Mouse (Mus musculus) embryonic facial prominence, embryonic 14.5 days (tissue): ENCODE measurements around the gene Pitpnc1. TPM values are rescaled to one million over a fixed set of nuclear protein-coding genes. Genes with fewer than 3 reads are reported as not detected.

ENCODE experiments used
- ATAC-seq: fragments of 200-750 bp; cut with Nextera tagmentation; 2 replicates; pipeline ENCODE4 v1.8.0; 2017; ENCODE audit warnings: low read depth, moderate number of reproducible peaks, moderate TSS enrichment
- DNase-seq: peaks from one replicate; pipeline ENCODE4 v3.0.0-alpha.2; 2015; ENCODE audit warnings: low spot score
- H3K27ac ChIP-seq: fragments of 300-500 bp; sonication (generic); replicated peaks from 2 replicates; pipeline ENCODE4 v1.5.1; 2014; ENCODE audit warnings: low read depth, mild to moderate bottlenecking, low read length, moderate library complexity
- H3K27me3 ChIP-seq: fragments of 300-500 bp; sonication (generic); replicated peaks from 2 replicates; pipeline ENCODE4 v1.6.1; 2014; ENCODE audit warnings: low read length; ENCODE audit not compliant: control insufficient read depth, insufficient read depth
- H3K36me3 ChIP-seq: fragments of 300-500 bp; sonication (generic); 2 replicates; pipeline ENCODE4 v1.6.1; 2014; ENCODE audit warnings: low read length, mixed read lengths; ENCODE audit not compliant: control insufficient read depth, insufficient read depth
- H3K4me1 ChIP-seq: fragments of 300-500 bp; sonication (generic); 2 replicates; pipeline ENCODE4 v1.6.1; 2014; ENCODE audit warnings: antibody characterized with exemption, low read length; ENCODE audit not compliant: control insufficient read depth, insufficient read depth
- H3K4me2 ChIP-seq: fragments of 300-500 bp; sonication (generic); 2 replicates; pipeline ENCODE4 v1.6.1; 2014; ENCODE audit warnings: low read depth, mild to moderate bottlenecking, low read length, moderate library complexity, mixed read lengths
- H3K4me3 ChIP-seq: fragments of 300-500 bp; sonication (generic); 2 replicates; pipeline ENCODE4 v1.5.1; 2014; ENCODE audit warnings: low read depth, mild to moderate bottlenecking, low read length
- H3K9ac ChIP-seq: fragments of 300-500 bp; sonication (generic); 2 replicates; pipeline ENCODE4 v1.6.1; 2014; ENCODE audit warnings: low read depth, mild to moderate bottlenecking, low read length, moderate library complexity, mixed read lengths
- H3K9me3 ChIP-seq: fragments of 300-500 bp; sonication (generic); 2 replicates; pipeline ENCODE4 v1.6.1; 2016; ENCODE audit warnings: low read length; ENCODE audit not compliant: control insufficient read depth
- WGBS: fragments of 180-500 bp; shearing (Covaris S2); extraction: QIAGEN DNeasy Blood & Tissue Kit; methylation state at CpG from one replicate; pipeline ENCODE4 v1.1.7; 2014; 5-methylcytosine and 5-hydroxymethylcytosine counted together
- polyA plus RNA-seq: library from polyadenylated mRNA; unstranded; fragments of >200 nt; fragmentation: Nextera tagmentation; extraction: Ambion mirVana; gene quantifications from 2 replicates; pipeline ENCODE4 v1.2.1, GENCODE M21; 2014

Pitpnc1 gene
- polyA plus RNA-seq, 1 experiment from 2014 or later, result 20.6 TPM

DNA sequence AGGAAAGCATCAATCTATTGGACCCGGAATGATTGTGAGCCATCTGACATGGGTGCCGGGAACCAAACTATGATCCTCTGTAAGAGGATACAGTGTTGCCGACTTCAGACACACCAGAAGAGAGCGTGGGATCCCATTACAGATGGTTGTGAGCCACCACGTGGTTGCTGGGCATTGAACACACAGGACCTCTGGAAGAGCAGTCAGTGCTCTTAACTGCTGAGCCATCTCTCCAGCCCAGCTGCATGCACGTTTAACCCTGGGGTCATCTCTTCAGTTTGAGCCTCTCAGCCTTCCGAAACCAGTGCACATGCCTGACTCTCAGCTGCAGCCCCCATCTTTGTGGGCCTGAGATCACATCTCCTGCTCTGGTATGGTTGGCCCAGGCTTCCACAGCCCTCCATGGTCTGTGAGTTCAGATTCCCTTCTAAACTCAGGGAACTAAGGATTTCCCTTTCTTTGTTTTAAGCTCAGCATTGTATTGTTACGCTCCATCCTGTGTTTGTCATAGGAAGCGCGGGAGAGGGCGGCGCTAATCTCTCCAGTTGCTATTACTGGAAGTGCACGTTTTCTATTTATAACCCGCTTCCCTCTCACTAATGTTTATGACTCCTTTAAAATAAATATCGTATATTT is 135.5 kb downstream of the Pitpnc1 start:
- H3K36me3 ChIP-seq, result 0 out of 2 replicates have a peak, but pooled peaks cover 2% of the 10 kb centered on the region
- H3K27me3 ChIP-seq, result no peaks in the 10 kb centered on the region
- H3K9ac ChIP-seq, result no peak overlapping the region
- ATAC-seq (no peak), DNase-seq (peak; percentile 33)
- no peak overlapping the region for H3K4me2 ChIP-seq
- H3K9me3 ChIP-seq, result no peaks in the 10 kb centered on the region
- peak overlapping the region; percentile 29; the same call in 1 of the 2 replicates for H3K27ac ChIP-seq
- no peaks in the 10 kb centered on the region; the same call in 1 of the 2 replicates for H3K4me1 ChIP-seq
- no peak overlapping the region for H3K4me3 ChIP-seq
- 80% methylated on average over 15 of the region's 15 CpGs for whole genome bisulfite sequencing

DNA sequence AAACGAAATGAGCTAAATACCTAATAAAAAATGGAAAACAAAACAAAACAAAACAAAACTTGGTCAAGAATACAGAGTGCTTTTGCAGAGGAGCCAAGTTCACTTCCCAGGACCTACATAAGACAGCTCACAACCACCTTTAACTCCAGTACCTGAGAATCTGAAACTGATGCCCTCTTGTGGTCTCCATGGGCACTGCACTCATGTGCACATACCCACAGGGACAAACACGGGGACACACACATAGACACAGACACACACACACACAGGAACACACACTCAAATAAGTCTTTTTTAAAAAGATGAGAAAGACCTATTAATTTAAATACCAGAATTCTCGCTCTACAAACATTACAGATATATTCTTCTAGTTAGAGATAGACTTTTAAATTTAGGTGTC is 137.6 kb downstream of the Pitpnc1 start:
- no peak overlapping the region for H3K9ac ChIP-seq
- no peak overlapping the region for H3K4me3 ChIP-seq
- no peak for ATAC-seq
- no peaks in the 10 kb centered on the region for H3K27me3 ChIP-seq
- 89% methylated on average over 3 of the region's 3 CpGs for WGBS
- no peak overlapping the region for H3K4me2 ChIP-seq
- no peaks in the 10 kb centered on the region; the same call in 1 of the 2 replicates for H3K4me1 ChIP-seq
- no peak for DNase-seq
- no peak overlapping the region for H3K27ac ChIP-seq
- no peaks in the 10 kb centered on the region for H3K9me3 ChIP-seq
- H3K36me3 ChIP-seq, result 0 out of 2 replicates have a peak, but pooled peaks cover 2% of the 10 kb centered on the region

GRCm38 (mm10) chr11:107332332-107332731 is 138.2 kb downstream of the Pitpnc1 start:
- no peaks in the 10 kb centered on the region for H3K4me1 ChIP-seq
- WGBS, result 92% methylated on average over 13 of the region's 13 CpGs
- no peaks in the 10 kb centered on the region for H3K27me3 ChIP-seq
- H3K9ac ChIP-seq, result no peak overlapping the region
- ATAC-seq (no peak), DNase-seq (peak; percentile 12)
- no peak overlapping the region for H3K4me2 ChIP-seq
- no peak overlapping the region for H3K27ac ChIP-seq
- H3K9me3 ChIP-seq, result no peaks in the 10 kb centered on the region
- 0 out of 2 replicates have a peak, but pooled peaks cover 2% of the 10 kb centered on the region for H3K36me3 ChIP-seq
- H3K4me3 ChIP-seq, result no peak overlapping the region

DNA sequence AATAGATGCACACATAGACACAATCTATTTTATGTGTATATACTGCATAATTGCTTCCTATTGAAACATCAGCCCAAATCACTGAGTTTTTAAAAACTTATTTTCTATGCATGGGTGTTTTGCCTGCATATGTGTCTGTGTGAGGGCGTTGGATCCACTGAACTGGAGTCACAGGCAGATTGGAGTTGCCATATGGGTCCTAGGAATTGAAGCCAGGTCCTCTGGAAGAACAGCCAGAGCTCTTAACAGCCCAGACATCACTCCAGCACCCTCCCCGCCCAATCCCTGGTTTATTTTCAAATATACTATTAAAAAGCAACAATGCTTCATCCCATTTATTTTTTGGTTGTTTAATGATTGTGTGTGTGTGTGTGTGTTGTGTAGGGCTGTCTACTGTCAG is 139.1 kb downstream of the Pitpnc1 start:
- Histone ChIP-seq H3K9ac (no peak overlapping the region), H3K27ac (no peak overlapping the region), H3K4me2 (no peak overlapping the region), H3K4me3 (no peak overlapping the region), H3K27me3 (no peaks in the 10 kb centered on the region), H3K4me1 (no peaks in the 10 kb centered on the region), H3K36me3 (0 out of 2 replicates have a peak, but pooled peaks cover 2% of the 10 kb centered on the region), H3K9me3 (no peaks in the 10 kb centered on the region)
- no peak for DNase-seq
- no peak for ATAC-seq
- 93% methylated on average over 2 of the region's 2 CpGs for WGBS

DNA sequence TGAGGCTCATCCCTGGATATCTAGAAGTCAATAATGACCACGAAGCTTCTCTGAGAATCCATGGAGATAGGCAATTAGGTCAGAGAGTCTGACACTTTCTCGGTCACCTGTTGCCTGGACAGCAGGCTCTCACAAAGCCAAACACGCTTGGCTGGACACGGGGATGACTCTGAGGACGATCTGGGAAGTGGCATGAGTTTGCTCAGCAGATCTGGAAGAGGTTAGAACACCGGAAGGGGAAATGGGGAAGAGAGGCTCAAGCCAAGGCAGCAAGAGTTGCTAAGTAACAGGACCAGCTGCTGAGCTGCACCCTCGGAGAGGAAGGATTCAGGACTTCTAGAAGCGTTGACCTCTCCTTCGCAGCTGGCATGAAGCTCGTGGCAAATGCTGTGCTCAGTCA is 143.2 kb downstream of the Pitpnc1 start:
- no peak overlapping the region for H3K4me3 ChIP-seq
- no peak overlapping the region for H3K9ac ChIP-seq
- 0 out of 2 replicates have a peak, but pooled peaks cover 2% of the 10 kb centered on the region for H3K36me3 ChIP-seq
- no peak overlapping the region for H3K4me2 ChIP-seq
- no peaks in the 10 kb centered on the region for H3K4me1 ChIP-seq
- DNase-seq (no peak), ATAC-seq (no peak)
- no peaks in the 10 kb centered on the region for H3K27me3 ChIP-seq
- no peak overlapping the region for H3K27ac ChIP-seq
- WGBS, result 84% methylated on average over 10 of the region's 10 CpGs
- H3K9me3 ChIP-seq, result no peaks in the 10 kb centered on the region; the same call in 1 of the 2 replicates

- H3K9me3 ChIP-seq, result no peaks in the 10 kb centered on the region; the same call in 1 of the 2 replicates
- peak; percentile 8 for DNase-seq
- ATAC-seq, result 0 out of 2 replicates have a peak, but pooled peaks have one; percentile 26
- H3K9ac ChIP-seq, result no peak overlapping the region
- WGBS, result 58% methylated on average over 14 of the region's 14 CpGs
- H3K27me3 ChIP-seq, result no peaks in the 10 kb centered on the region
- no peaks in the 10 kb centered on the region for H3K4me1 ChIP-seq
- H3K27ac ChIP-seq, result no peak overlapping the region
- 0 out of 2 replicates have a peak, but pooled peaks cover 7% of the 10 kb centered on the region for H3K36me3 ChIP-seq
- H3K4me2 ChIP-seq, result no peak overlapping the region
- no peak overlapping the region for H3K4me3 ChIP-seq
These were observed 144.5 kb downstream of the Pitpnc1 start for GRCm38 (mm10) chr11:107325739-107326725.

- H3K36me3 ChIP-seq, result 0 out of 2 replicates have a peak, but pooled peaks cover 7% of the 10 kb centered on the region
- DNase-seq (no peak), ATAC-seq (no peak)
- no peak overlapping the region for H3K4me3 ChIP-seq
- H3K4me1 ChIP-seq, result no peaks in the 10 kb centered on the region
- no peak overlapping the region for H3K4me2 ChIP-seq
- H3K9ac ChIP-seq, result no peak overlapping the region
- H3K9me3 ChIP-seq, result no peaks in the 10 kb centered on the region; the same call in 1 of the 2 replicates
- WGBS, result 88% methylated on average over 4 of the region's 4 CpGs
- H3K27me3 ChIP-seq, result no peaks in the 10 kb centered on the region
- H3K27ac ChIP-seq, result no peak overlapping the region
These were observed 145.3 kb downstream of the Pitpnc1 start for GRCm38 (mm10) chr11:107325226-107325625.

DNA sequence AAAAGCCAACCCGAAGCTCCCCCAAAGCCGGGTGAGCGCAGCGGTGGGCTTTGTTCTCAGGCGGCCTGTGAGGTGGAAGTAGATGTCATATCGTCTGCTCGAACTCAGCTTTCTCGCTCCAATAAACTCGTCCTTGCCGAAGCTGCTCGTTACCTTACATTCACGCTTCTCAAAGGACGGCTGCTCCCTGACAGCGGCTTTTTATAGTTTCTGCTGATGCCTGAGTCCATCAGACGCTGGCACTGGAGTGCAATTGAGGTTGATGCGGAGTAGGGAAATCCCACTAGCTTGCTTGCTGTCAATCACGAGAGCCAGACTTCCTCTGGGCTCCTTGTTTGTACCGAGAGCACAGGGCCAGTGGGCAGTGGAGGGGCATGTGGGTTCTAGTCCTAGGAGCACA is 147.3 kb downstream of the Pitpnc1 start:
- H3K4me2 ChIP-seq, result no peak overlapping the region
- no peak overlapping the region for H3K9ac ChIP-seq
- no peak overlapping the region for H3K4me3 ChIP-seq
- H3K27me3 ChIP-seq, result no peaks in the 10 kb centered on the region
- no peak overlapping the region for H3K27ac ChIP-seq
- H3K36me3 ChIP-seq, result 0 out of 2 replicates have a peak, but pooled peaks cover 7% of the 10 kb centered on the region
- WGBS, result 83% methylated on average over 18 of the region's 18 CpGs
- DNase-seq (peak; percentile 10), ATAC-seq (no peak)
- H3K9me3 ChIP-seq, result no peaks in the 10 kb centered on the region; the same call in 1 of the 2 replicates
- H3K4me1 ChIP-seq, result no peaks in the 10 kb centered on the region
